Mouse (Mus musculus): ENCODE data around the gene Lig4.

- TF ChIP-seq MAX (IDR thresholded peaks at IDR 0.05): peak; percentile 25
- no peak for TF ChIP-seq CTCF (IDR thresholded peaks at IDR 0.05; ENCODE audit: control insufficient read depth, insufficient read depth, insufficient read length)
- no peak for TF ChIP-seq USF1 (IDR thresholded peaks at IDR 0.05; ENCODE audit: low read depth)
- no peak for TF ChIP-seq CEBPB (IDR thresholded peaks at IDR 0.05; ENCODE audit: low read depth)
Measured at GRCm38 (mm10) chr8:9977573-9978314, at the start of gene Lig4, which contains the start of gene Abhd13.
